Mouse (Mus musculus) MEL (cell line): Measurements from ENCODE around the gene Eif3m. TPM values are rescaled to one million over a fixed set of nuclear protein-coding genes. Genes with fewer than 3 reads are reported as not detected.

Experiments
- DNase-seq: peaks from one replicate; pipeline ENCODE4 v3.0.0; 2011; ENCODE audit warnings: low read depth, low spot score
- H3K27ac ChIP-seq: 2 replicates; pipeline ENCODE4 v1.5.1; 2012; ENCODE audit warnings: low read depth, mild to moderate bottlenecking, control low read depth, low read length, moderate library complexity; ENCODE audit not compliant: control insufficient read depth
- H3K27me3 ChIP-seq, 2 experiments: fragments of 150-350 bp in 1 of 2; sonication (generic) in 1 of 2; 2 replicates each; pipeline ENCODE4 v1.6.1; 2012; ENCODE audit warnings: low read length in 2 of 2, mild to moderate bottlenecking in 2 of 2, improper control_type of control experiment in 1 of 2, moderate library complexity in 1 of 2; ENCODE audit not compliant: insufficient read depth in 2 of 2, control insufficient read depth in 1 of 2
- H3K36me3 ChIP-seq, 2 experiments: 2 replicates each; pipeline ENCODE4 v1.6.1; 2012 to 2014; ENCODE audit warnings: low read length in 2 of 2, improper control_type of control experiment in 1 of 2, inconsistent platforms in 1 of 2, mild to moderate bottlenecking in 1 of 2; ENCODE audit not compliant: insufficient read depth in 2 of 2, control insufficient read depth in 1 of 2
- H3K4me1 ChIP-seq, 2 experiments: fragments of 150-350 bp in 1 of 2; sonication (generic) in 1 of 2; 2 replicates each; pipeline ENCODE4 v1.6.1; 2012; ENCODE audit warnings: low read length in 2 of 2, improper control_type of control experiment in 1 of 2, mild to moderate bottlenecking in 1 of 2; ENCODE audit not compliant: insufficient read depth in 2 of 2, control insufficient read depth in 1 of 2
- H3K4me3 ChIP-seq, 2 experiments: fragments of 150-350 bp in 1 of 2; sonication (generic) in 1 of 2; 2 replicates each; pipeline ENCODE4 v1.5.1; 2012; ENCODE audit warnings: low read depth in 2 of 2, low read length in 2 of 2, mild to moderate bottlenecking in 2 of 2, moderate library complexity in 2 of 2, control low read depth in 1 of 2, improper control_type of control experiment in 1 of 2; ENCODE audit not compliant: control insufficient read depth in 1 of 2, insufficient read depth in 1 of 2
- H3K79me2 ChIP-seq: 2 replicates; pipeline ENCODE4 v1.6.1; 2012; ENCODE audit warnings: mild to moderate bottlenecking, low read length, moderate library complexity; ENCODE audit not compliant: control insufficient read depth, poor library complexity, insufficient read depth
- H3K9ac ChIP-seq: 2 replicates; pipeline ENCODE4 v1.6.1; 2012; ENCODE audit warnings: low read depth, mild to moderate bottlenecking, control low read depth, low read length, moderate library complexity; ENCODE audit not compliant: control insufficient read depth, poor library complexity, severe bottlenecking
- H3K9me3 ChIP-seq: fragments of 150-350 bp; sonication (generic); replicated peaks from 2 replicates; pipeline ENCODE4 v1.6.1; 2012; ENCODE audit warnings: mild to moderate bottlenecking, low read length, improper control_type of control experiment, moderate library complexity; ENCODE audit not compliant: insufficient read depth
- BHLHE40 ChIP-seq: IDR thresholded peaks from 2 replicates; pipeline ENCODE4 v1.6.1; 2012; ENCODE audit warnings: low read depth, mild to moderate bottlenecking, inconsistent platforms, low read length, improper control_type of control experiment, borderline replicate concordance
- CTCF ChIP-seq, 3 experiments: IDR thresholded peaks in 2 of 3; conservative IDR thresholded peaks in 1 of 3; 2 replicates each; pipeline ENCODE4 v1.5.1; 2011 to 2012; ENCODE audit warnings: low read length in 3 of 3, low read depth in 2 of 3, mild to moderate bottlenecking in 2 of 3, improper control_type of control experiment in 1 of 3, inconsistent platforms in 1 of 3, mixed read lengths in 1 of 3, moderate library complexity in 1 of 3; ENCODE audit not compliant: control insufficient read depth in 1 of 3, insufficient read depth in 1 of 3, poor library complexity in 1 of 3, severe bottlenecking in 1 of 3
- ELF1 ChIP-seq: IDR thresholded peaks from 2 replicates; pipeline ENCODE4 v1.6.1; 2014; ENCODE audit warnings: low read depth, mild to moderate bottlenecking, inconsistent platforms, low read length, improper control_type of control experiment, moderate library complexity
- EP300 ChIP-seq, 2 experiments: IDR thresholded peaks; 2 replicates each; pipeline ENCODE4 v1.6.1; 2011; ENCODE audit warnings: improper control_type of control experiment in 2 of 2, low read length in 2 of 2, low read depth in 1 of 2, mild to moderate bottlenecking in 1 of 2
- ETS1 ChIP-seq: IDR thresholded peaks from 2 replicates; pipeline ENCODE4 v1.6.1; 2012; ENCODE audit warnings: low read depth, mild to moderate bottlenecking, inconsistent platforms, low read length, improper control_type of control experiment, moderate library complexity
- GATA1 ChIP-seq: IDR thresholded peaks from 2 replicates; pipeline ENCODE4 v1.6.1; 2011; ENCODE audit warnings: low read depth, low read length, improper control_type of control experiment
- HCFC1 ChIP-seq: IDR thresholded peaks from 2 replicates; pipeline ENCODE4 v1.6.1; 2012; ENCODE audit warnings: low read depth, mild to moderate bottlenecking, inconsistent platforms, low read length, improper control_type of control experiment, moderate library complexity
- MAFK ChIP-seq: IDR thresholded peaks from 2 replicates; pipeline ENCODE4 v1.6.1; 2011; ENCODE audit warnings: low read depth, mild to moderate bottlenecking, low read length, improper control_type of control experiment, borderline replicate concordance
- MAZ ChIP-seq: IDR thresholded peaks from 2 replicates; pipeline ENCODE4 v1.6.1; 2012; ENCODE audit warnings: low read depth, mild to moderate bottlenecking, inconsistent platforms, low read length, improper control_type of control experiment
- MEF2A ChIP-seq: IDR thresholded peaks from 2 replicates; pipeline ENCODE4 v1.6.1; 2014; ENCODE audit warnings: low read depth, mild to moderate bottlenecking, inconsistent platforms, low read length, improper control_type of control experiment; ENCODE audit not compliant: poor library complexity, insufficient replicate concordance, severe bottlenecking; ENCODE audit errors: extremely low read depth
- MYB ChIP-seq: IDR thresholded peaks from 2 replicates; pipeline ENCODE4 v1.6.1; 2011; ENCODE audit warnings: mild to moderate bottlenecking, low read depth, low read length, improper control_type of control experiment
- NELFE ChIP-seq: IDR thresholded peaks from 2 replicates; pipeline ENCODE4 v1.6.1; 2011; ENCODE audit warnings: low read depth, low read length, improper control_type of control experiment
- NRF1 ChIP-seq: IDR thresholded peaks from 2 replicates; pipeline ENCODE4 v1.6.1; 2014; ENCODE audit warnings: low read depth, mild to moderate bottlenecking, inconsistent platforms, low read length, improper control_type of control experiment, moderate library complexity; ENCODE audit not compliant: poor library complexity, insufficient read depth, severe bottlenecking
- POLR2A ChIP-seq, 2 experiments: IDR thresholded peaks; 2 replicates each; pipeline ENCODE4 v1.6.1; 2011 to 2012; ENCODE audit warnings: low read length in 2 of 2, mild to moderate bottlenecking in 2 of 2, control low read depth in 1 of 2, improper control_type of control experiment in 1 of 2, low read depth in 1 of 2, moderate library complexity in 1 of 2; ENCODE audit not compliant: control insufficient read depth in 1 of 2, insufficient read depth in 1 of 2, poor library complexity in 1 of 2
- POLR2AphosphoS2 ChIP-seq: IDR thresholded peaks from 2 replicates; pipeline ENCODE4 v1.6.1; 2011; ENCODE audit warnings: low read length, improper control_type of control experiment
- RAD21 ChIP-seq: IDR thresholded peaks from 2 replicates; pipeline ENCODE4 v1.6.1; 2011; ENCODE audit warnings: mild to moderate bottlenecking, low read depth, low read length, improper control_type of control experiment
- RCOR1 ChIP-seq: IDR thresholded peaks from 2 replicates; pipeline ENCODE4 v1.6.1; 2012; ENCODE audit warnings: low read depth, mild to moderate bottlenecking, inconsistent platforms, low read length, improper control_type of control experiment
- SIN3A ChIP-seq: IDR thresholded peaks from 2 replicates; pipeline ENCODE4 v1.6.1; 2012; ENCODE audit warnings: low read length, improper control_type of control experiment, inconsistent platforms
- TAL1 ChIP-seq: IDR thresholded peaks from 2 replicates; pipeline ENCODE4 v1.6.1; 2012; ENCODE audit warnings: mild to moderate bottlenecking, inconsistent platforms, low read length, moderate library complexity, mixed read lengths
- TCF12 ChIP-seq: IDR thresholded peaks from 2 replicates; pipeline ENCODE4 v1.6.1; 2014; ENCODE audit warnings: low read depth, mild to moderate bottlenecking, inconsistent platforms, low read length, improper control_type of control experiment, moderate library complexity
- UBTF ChIP-seq: IDR thresholded peaks from 2 replicates; pipeline ENCODE4 v1.6.1; 2012; ENCODE audit warnings: low read depth, mild to moderate bottlenecking, inconsistent platforms, low read length, improper control_type of control experiment, moderate library complexity, borderline replicate concordance; ENCODE audit not compliant: insufficient read depth
- USF1 ChIP-seq: IDR thresholded peaks from 2 replicates; pipeline ENCODE4 v1.6.1; 2014; ENCODE audit warnings: low read depth, mild to moderate bottlenecking, inconsistent platforms, low read length, improper control_type of control experiment, moderate library complexity
- ZNF384 ChIP-seq: IDR thresholded peaks from 2 replicates; pipeline ENCODE4 v1.6.1; 2012; ENCODE audit warnings: low read depth, mild to moderate bottlenecking, inconsistent platforms, low read length, improper control_type of control experiment
- polyA plus RNA-seq, 2 experiments: library from polyadenylated mRNA; stranded (reverse) in 1 of 2; unstranded in 1 of 2; fragments of >175 nt in 1 of 2; fragments of >200 nt in 1 of 2; gene quantifications; 2 replicates each; pipeline versions ENCODE4 v1.2.1 to v1.2.4; 2012; ENCODE audit warnings: low replicate concordance in 2 of 2, low read depth in 1 of 2; ENCODE audit not compliant: insufficient read length in 2 of 2, insufficient read depth in 1 of 2, missing spikeins in 1 of 2
- total RNA-seq: library from RNA; depleted of rRNA; stranded (reverse); fragments of 300-350 nt; gene quantifications from 2 replicates; pipeline ENCODE4 v1.2.3, GENCODE M21; 2012

Gene Eif3m
- total and polyA plus RNA-seq, 3 experiments = 172 to 321 TPM; not detected in 1

GRCm38 (mm10) chr2:105023031-105023615, 6.2 kb upstream of the Eif3m start:
- no peaks in the 10 kb centered on the region for H3K79me2 ChIP-seq
- no peak overlapping the region for H3K4me3 ChIP-seq
- H3K27ac ChIP-seq = no peak overlapping the region
- no peaks in the 10 kb centered on the region for H3K9me3 ChIP-seq
- TF ChIP-seq HCFC1 (no peak), MEF2A (no peak), ETS1 (0 out of 2 replicates have a peak, but pooled peaks have one; percentile 31), TAL1 (peak; percentile 74), ZNF384 (no peak), MAFK (no peak), UBTF (no peak), NELFE (no peak), GATA1 (peak; percentile 53; the same call in 1 of the 2 replicates), NRF1 (no peak), RAD21 (no peak), BHLHE40 (no peak), TCF12 (peak; percentile 37; the same call in 1 of the 2 replicates), POLR2A (IDR thresholded peaks at IDR 0.05; ENCODE audit: control insufficient read depth in 1 of 2, insufficient read depth in 1 of 2, low read depth in 1 of 2, low read length in 2 of 2, poor library complexity in 1 of 2) (no peak), USF1 (no peak), SIN3A (0 out of 2 replicates have a peak, but pooled peaks have one; percentile 17), ELF1 (no peak), MAZ (no peak), EP300 (IDR thresholded peaks at IDR 0.05; ENCODE audit: low read depth in 1 of 2, low read length in 2 of 2) (peak; percentile 36 to 69), RCOR1 (peak; percentile 47; the same call in 1 of the 2 replicates), POLR2AphosphoS2 (no peak), MYB (no peak), CTCF (IDR thresholded peaks at IDR 0.05 in 2 of 3, conservative IDR thresholded peaks at IDR 0.05 in 1 of 3; ENCODE audit: control insufficient read depth in 1 of 3, insufficient read depth in 1 of 3, low read depth in 2 of 3, low read length in 3 of 3, poor library complexity in 1 of 3, severe bottlenecking in 1 of 3) (no peak)
- H3K36me3 ChIP-seq = peaks cover 0 to 25% of the 10 kb centered on the region in 2 experiments; a peak in 2 of 4 replicates
- H3K9ac ChIP-seq = no peak overlapping the region
- DNase-seq = no peak
- H3K4me1 ChIP-seq = peaks cover 12 to 21% of the 10 kb centered on the region in 2 experiments
- no peaks in the 10 kb centered on the region for H3K27me3 ChIP-seq
